Mouse (Mus musculus) MEL (cell line): ENCODE data around the gene Cenpp. TPM values are rescaled to one million over a fixed set of nuclear protein-coding genes. Genes with fewer than 3 reads are reported as not detected.

Source experiments
- DNase-seq: peaks from one replicate; pipeline ENCODE4 v3.0.0; 2011; ENCODE audit warnings: low read depth, low spot score
- H3K27ac ChIP-seq: 2 replicates; pipeline ENCODE4 v1.5.1; 2012; ENCODE audit warnings: low read depth, mild to moderate bottlenecking, control low read depth, low read length, moderate library complexity; ENCODE audit not compliant: control insufficient read depth
- H3K27me3 ChIP-seq, 2 experiments: fragments of 150-350 bp in 1 of 2; sonication (generic) in 1 of 2; 2 replicates each; pipeline ENCODE4 v1.6.1; 2012; ENCODE audit warnings: low read length in 2 of 2, mild to moderate bottlenecking in 2 of 2, improper control_type of control experiment in 1 of 2, moderate library complexity in 1 of 2; ENCODE audit not compliant: insufficient read depth in 2 of 2, control insufficient read depth in 1 of 2
- H3K36me3 ChIP-seq, 2 experiments: 2 replicates each; pipeline ENCODE4 v1.6.1; 2012 to 2014; ENCODE audit warnings: low read length in 2 of 2, improper control_type of control experiment in 1 of 2, inconsistent platforms in 1 of 2, mild to moderate bottlenecking in 1 of 2; ENCODE audit not compliant: insufficient read depth in 2 of 2, control insufficient read depth in 1 of 2
- H3K4me1 ChIP-seq, 2 experiments: fragments of 150-350 bp in 1 of 2; sonication (generic) in 1 of 2; 2 replicates each; pipeline ENCODE4 v1.6.1; 2012; ENCODE audit warnings: low read length in 2 of 2, improper control_type of control experiment in 1 of 2, mild to moderate bottlenecking in 1 of 2; ENCODE audit not compliant: insufficient read depth in 2 of 2, control insufficient read depth in 1 of 2
- H3K4me3 ChIP-seq, 2 experiments: fragments of 150-350 bp in 1 of 2; sonication (generic) in 1 of 2; 2 replicates each; pipeline ENCODE4 v1.5.1; 2012; ENCODE audit warnings: low read depth in 2 of 2, low read length in 2 of 2, mild to moderate bottlenecking in 2 of 2, moderate library complexity in 2 of 2, control low read depth in 1 of 2, improper control_type of control experiment in 1 of 2; ENCODE audit not compliant: control insufficient read depth in 1 of 2, insufficient read depth in 1 of 2
- H3K79me2 ChIP-seq: 2 replicates; pipeline ENCODE4 v1.6.1; 2012; ENCODE audit warnings: mild to moderate bottlenecking, low read length, moderate library complexity; ENCODE audit not compliant: control insufficient read depth, poor library complexity, insufficient read depth
- H3K9ac ChIP-seq: 2 replicates; pipeline ENCODE4 v1.6.1; 2012; ENCODE audit warnings: low read depth, mild to moderate bottlenecking, control low read depth, low read length, moderate library complexity; ENCODE audit not compliant: control insufficient read depth, poor library complexity, severe bottlenecking
- H3K9me3 ChIP-seq: fragments of 150-350 bp; sonication (generic); replicated peaks from 2 replicates; pipeline ENCODE4 v1.6.1; 2012; ENCODE audit warnings: mild to moderate bottlenecking, low read length, improper control_type of control experiment, moderate library complexity; ENCODE audit not compliant: insufficient read depth
- CHD1 ChIP-seq: IDR thresholded peaks from 2 replicates; pipeline ENCODE4 v1.6.1; 2012; ENCODE audit warnings: low read depth, mild to moderate bottlenecking, inconsistent platforms, low read length, improper control_type of control experiment
- CHD2 ChIP-seq: IDR thresholded peaks from 2 replicates; pipeline ENCODE4 v1.6.1; 2011; ENCODE audit warnings: low read length, improper control_type of control experiment
- ELF1 ChIP-seq: IDR thresholded peaks from 2 replicates; pipeline ENCODE4 v1.6.1; 2014; ENCODE audit warnings: low read depth, mild to moderate bottlenecking, inconsistent platforms, low read length, improper control_type of control experiment, moderate library complexity
- HCFC1 ChIP-seq: IDR thresholded peaks from 2 replicates; pipeline ENCODE4 v1.6.1; 2012; ENCODE audit warnings: low read depth, mild to moderate bottlenecking, inconsistent platforms, low read length, improper control_type of control experiment, moderate library complexity
- JUND ChIP-seq: IDR thresholded peaks from 2 replicates; pipeline ENCODE4 v1.6.1; 2011; ENCODE audit warnings: low read depth, mild to moderate bottlenecking, improper control_type of control experiment, low read length
- MAX ChIP-seq: IDR thresholded peaks from 2 replicates; pipeline ENCODE4 v1.6.1; 2011; ENCODE audit warnings: low read length, improper control_type of control experiment
- MXI1 ChIP-seq: IDR thresholded peaks from 2 replicates; pipeline ENCODE4 v1.6.1; 2011; ENCODE audit warnings: mild to moderate bottlenecking, low read depth, low read length, improper control_type of control experiment
- MYB ChIP-seq: IDR thresholded peaks from 2 replicates; pipeline ENCODE4 v1.6.1; 2011; ENCODE audit warnings: mild to moderate bottlenecking, low read depth, low read length, improper control_type of control experiment
- MYC ChIP-seq: IDR thresholded peaks from 2 replicates; pipeline ENCODE4 v1.6.1; 2011; ENCODE audit warnings: low read depth, mild to moderate bottlenecking, low read length, improper control_type of control experiment, moderate library complexity
- POLR2A ChIP-seq, 2 experiments: IDR thresholded peaks; 2 replicates each; pipeline ENCODE4 v1.6.1; 2011 to 2012; ENCODE audit warnings: low read length in 2 of 2, mild to moderate bottlenecking in 2 of 2, control low read depth in 1 of 2, improper control_type of control experiment in 1 of 2, low read depth in 1 of 2, moderate library complexity in 1 of 2; ENCODE audit not compliant: control insufficient read depth in 1 of 2, insufficient read depth in 1 of 2, poor library complexity in 1 of 2
- POLR2AphosphoS2 ChIP-seq: IDR thresholded peaks from 2 replicates; pipeline ENCODE4 v1.6.1; 2011; ENCODE audit warnings: low read length, improper control_type of control experiment
- SIN3A ChIP-seq: IDR thresholded peaks from 2 replicates; pipeline ENCODE4 v1.6.1; 2012; ENCODE audit warnings: low read length, improper control_type of control experiment, inconsistent platforms
- TCF12 ChIP-seq: IDR thresholded peaks from 2 replicates; pipeline ENCODE4 v1.6.1; 2014; ENCODE audit warnings: low read depth, mild to moderate bottlenecking, inconsistent platforms, low read length, improper control_type of control experiment, moderate library complexity
- USF1 ChIP-seq: IDR thresholded peaks from 2 replicates; pipeline ENCODE4 v1.6.1; 2014; ENCODE audit warnings: low read depth, mild to moderate bottlenecking, inconsistent platforms, low read length, improper control_type of control experiment, moderate library complexity
- ZKSCAN1 ChIP-seq: IDR thresholded peaks from 2 replicates; pipeline ENCODE4 v1.6.1; 2012; ENCODE audit warnings: low read depth, mild to moderate bottlenecking, inconsistent platforms, low read length, improper control_type of control experiment, moderate library complexity
- polyA plus RNA-seq, 2 experiments: library from polyadenylated mRNA; stranded (reverse) in 1 of 2; unstranded in 1 of 2; fragments of >175 nt in 1 of 2; fragments of >200 nt in 1 of 2; gene quantifications; 2 replicates each; pipeline versions ENCODE4 v1.2.1 to v1.2.4; 2012; ENCODE audit warnings: low replicate concordance in 2 of 2, low read depth in 1 of 2; ENCODE audit not compliant: insufficient read length in 2 of 2, insufficient read depth in 1 of 2, missing spikeins in 1 of 2
- total RNA-seq: library from RNA; depleted of rRNA; stranded (reverse); fragments of 300-350 nt; gene quantifications from 2 replicates; pipeline ENCODE4 v1.2.3, GENCODE M21; 2012

Cenpp gene
- total and polyA plus RNA-seq, 3 experiments = 13.2 to 17.9 TPM; not detected in 1

GRCm38 (mm10) chr13:49492376-49493368, 159.9 kb downstream of the Cenpp start, which contains the start of gene Tes3-ps:
Tes3-ps (plus strand) TSS chr13:49493318.
- H3K9ac ChIP-seq = no peak within 1 kb of the TSS
- H3K4me1 ChIP-seq = no peaks in the 10 kb centered on the region
- H3K9me3 ChIP-seq = no peaks in the 10 kb centered on the region
- H3K27ac ChIP-seq = no peak within 1 kb of the TSS
- DNase-seq = peak; percentile 18
- no peak for TF ChIP-seq MAX
- TF ChIP-seq ELF1 = no peak
- no peaks in the 10 kb centered on the region for H3K36me3 ChIP-seq
- H3K4me3 ChIP-seq = no peak within 1 kb of the TSS
- no peaks in the 10 kb centered on the region for H3K79me2 ChIP-seq
- H3K27me3 ChIP-seq = no peaks in the 10 kb centered on the region

- Histone ChIP-seq H3K9ac (no peak overlapping the region), H3K27me3 (no peaks in the 10 kb centered on the region), H3K4me3 (no peak overlapping the region), H3K4me1 (no peaks in the 10 kb centered on the region), H3K36me3 (no peaks in the 10 kb centered on the region), H3K27ac (no peak overlapping the region), H3K9me3 (no peaks in the 10 kb centered on the region), H3K79me2 (no peaks in the 10 kb centered on the region)
- no peak for DNase-seq
- TF ChIP-seq CHD1 = no peak
- TF ChIP-seq MXI1 = no peak
- no peak for TF ChIP-seq SIN3A
- TF ChIP-seq CHD2 = no peak
- no peak for TF ChIP-seq TCF12
- TF ChIP-seq MYB = no peak
- no peak for TF ChIP-seq POLR2A (IDR thresholded peaks at IDR 0.05; ENCODE audit: control insufficient read depth in 1 of 2, insufficient read depth in 1 of 2, low read depth in 1 of 2, low read length in 2 of 2, poor library complexity in 1 of 2)
- TF ChIP-seq ZKSCAN1 = no peak
- no peak for TF ChIP-seq JUND
- TF ChIP-seq POLR2AphosphoS2 = no peak
- no peak for TF ChIP-seq HCFC1
- no peak for TF ChIP-seq MYC
- no peak for TF ChIP-seq USF1
Observed at GRCm38 (mm10) chr13:49485388-49485787, 167.2 kb downstream of the Cenpp start.
